Mouse (Mus musculus) hindbrain, embryonic 13.5 days (tissue): ENCODE results near the gene Pik3ap1. TPM values are rescaled to one million over a fixed set of nuclear protein-coding genes. Genes with fewer than 3 reads are reported as not detected.
A peak's percentile ranks its signal among the peaks of the same experiment; 100 is the strongest.

Experiments
- ATAC-seq: fragments of 200-750 bp; cut with Nextera tagmentation; 2 replicates; pipeline ENCODE4 v1.8.0; 2017; ENCODE audit warnings: moderate TSS enrichment; ENCODE audit not compliant: low FRiP score
- H3K27ac ChIP-seq: fragments of 300-500 bp; sonication (generic); 2 replicates; pipeline ENCODE4 v1.5.1; 2015; ENCODE audit warnings: inconsistent platforms, mild to moderate bottlenecking, moderate library complexity
- H3K27me3 ChIP-seq: fragments of 300-500 bp; sonication (generic); 2 replicates; pipeline ENCODE4 v1.6.1; 2015; ENCODE audit warnings: mild to moderate bottlenecking, inconsistent platforms
- H3K36me3 ChIP-seq: fragments of 300-500 bp; sonication (generic); 2 replicates; pipeline ENCODE4 v1.6.1; 2015; ENCODE audit warnings: mild to moderate bottlenecking, inconsistent platforms
- H3K4me1 ChIP-seq: fragments of 300-500 bp; sonication (generic); replicated peaks from 2 replicates; pipeline ENCODE4 v1.6.1; 2015; ENCODE audit warnings: inconsistent platforms
- H3K4me2 ChIP-seq: fragments of 300-500 bp; sonication (generic); 2 replicates; pipeline ENCODE4 v1.6.1; 2015; ENCODE audit warnings: inconsistent platforms, mild to moderate bottlenecking, moderate library complexity
- H3K4me3 ChIP-seq: fragments of 300-500 bp; sonication (generic); 2 replicates; pipeline ENCODE4 v1.5.1; 2015; ENCODE audit warnings: mild to moderate bottlenecking, inconsistent platforms
- H3K9ac ChIP-seq: fragments of 300-500 bp; sonication (generic); 2 replicates; pipeline ENCODE4 v1.6.1; 2015; ENCODE audit warnings: mild to moderate bottlenecking, inconsistent platforms
- H3K9me3 ChIP-seq: fragments of 300-500 bp; sonication (generic); 2 replicates; pipeline ENCODE4 v1.6.1; 2016; ENCODE audit warnings: inconsistent platforms
- WGBS: fragments of 180-500 bp; shearing (Covaris S2); methylation state at CpG from one replicate; pipeline ENCODE4 v1.1.7; 2015; 5-methylcytosine and 5-hydroxymethylcytosine counted together
- polyA plus RNA-seq: library from polyadenylated mRNA; unstranded; fragments of >200 nt; fragmentation: Nextera tagmentation; extraction: Ambion mirVana; gene quantifications from 2 replicates; pipeline ENCODE4 v1.2.1, GENCODE M21; 2015

Pik3ap1 gene
- polyA plus RNA-seq, 1 experiment from 2014 or later: 2.2 TPM

- ATAC-seq: no peak
- Histone ChIP-seq H3K4me3 (no peak overlapping the region), H3K36me3 (no peaks in the 10 kb centered on the region), H3K9ac (no peak overlapping the region), H3K9me3 (no peaks in the 10 kb centered on the region), H3K4me2 (no peak overlapping the region), H3K27ac (no peak overlapping the region), H3K27me3 (no peaks in the 10 kb centered on the region), H3K4me1 (peaks cover 8% of the 10 kb centered on the region; the same call in 1 of the 2 replicates)
- WGBS: 86% methylated on average over 7 of the region's 7 CpGs
Measured at GRCm38 (mm10) chr19:41287224-41287623, 97.7 kb downstream of the Pik3ap1 start.

GRCm38 (mm10) chr19:41284515-41284914, 100.4 kb downstream of the Pik3ap1 start:
- H3K9ac ChIP-seq: no peak overlapping the region
- H3K9me3 ChIP-seq: no peaks in the 10 kb centered on the region
- H3K27me3 ChIP-seq: no peaks in the 10 kb centered on the region
- no peak for ATAC-seq
- no peak overlapping the region for H3K4me2 ChIP-seq
- no peak overlapping the region for H3K4me3 ChIP-seq
- H3K4me1 ChIP-seq: peaks cover 8% of the 10 kb centered on the region; the same call in 1 of the 2 replicates
- H3K27ac ChIP-seq: peak overlapping the region; percentile 12; the same call in 1 of the 2 replicates
- no peaks in the 10 kb centered on the region for H3K36me3 ChIP-seq
- 59% methylated on average over 6 of the region's 6 CpGs for WGBS

DNA sequence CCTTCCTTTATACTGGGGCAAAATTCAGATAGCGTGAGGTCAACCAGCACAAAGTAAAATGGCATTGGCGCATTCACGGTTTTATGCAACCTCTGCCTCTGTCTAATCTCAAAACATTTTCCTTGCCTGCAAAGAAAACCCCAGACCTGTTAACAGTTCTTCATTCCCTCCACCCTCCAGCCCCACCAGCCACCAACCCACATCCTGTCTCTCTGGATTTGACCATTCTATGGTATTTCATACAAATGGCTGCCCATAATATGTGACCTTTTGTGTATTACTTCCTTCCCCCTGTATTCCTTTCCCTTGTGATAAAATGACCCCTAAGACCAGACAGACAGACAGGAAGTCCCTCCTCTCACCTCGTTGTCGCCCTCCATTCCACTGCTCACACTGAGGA, 102.2 kb downstream of the Pik3ap1 start:
- WGBS: 85% methylated on average over 5 of the region's 5 CpGs
- no peak for ATAC-seq
- H3K9me3 ChIP-seq: no peaks in the 10 kb centered on the region
- H3K27ac ChIP-seq: no peak overlapping the region
- H3K4me2 ChIP-seq: no peak overlapping the region
- peaks cover 8% of the 10 kb centered on the region; the same call in 1 of the 2 replicates for H3K4me1 ChIP-seq
- H3K27me3 ChIP-seq: no peaks in the 10 kb centered on the region
- H3K36me3 ChIP-seq: no peaks in the 10 kb centered on the region
- no peak overlapping the region for H3K4me3 ChIP-seq
- no peak overlapping the region for H3K9ac ChIP-seq

- H3K4me3 ChIP-seq: no peak overlapping the region
- H3K36me3 ChIP-seq: no peaks in the 10 kb centered on the region
- no peaks in the 10 kb centered on the region for H3K9me3 ChIP-seq
- peaks cover 8% of the 10 kb centered on the region; the same call in 1 of the 2 replicates for H3K4me1 ChIP-seq
- ATAC-seq: no peak
- no peak overlapping the region for H3K4me2 ChIP-seq
- H3K27ac ChIP-seq: no peak overlapping the region
- no peaks in the 10 kb centered on the region for H3K27me3 ChIP-seq
- H3K9ac ChIP-seq: no peak overlapping the region
- 94% methylated on average over 4 of the region's 4 CpGs for WGBS
Measured at GRCm38 (mm10) chr19:41282216-41282615, 102.7 kb downstream of the Pik3ap1 start.

- WGBS: 74% methylated on average over 8 of the region's 8 CpGs
- H3K4me3 ChIP-seq: no peak overlapping the region
- no peak overlapping the region for H3K27ac ChIP-seq
- no peak overlapping the region for H3K9ac ChIP-seq
- no peak overlapping the region for H3K4me2 ChIP-seq
- H3K27me3 ChIP-seq: no peaks in the 10 kb centered on the region
- ATAC-seq: no peak
- peaks cover 8% of the 10 kb centered on the region; the same call in 1 of the 2 replicates for H3K4me1 ChIP-seq
- H3K36me3 ChIP-seq: no peaks in the 10 kb centered on the region
- no peaks in the 10 kb centered on the region for H3K9me3 ChIP-seq
Measured at GRCm38 (mm10) chr19:41279724-41280244, 105.1 kb downstream of the Pik3ap1 start.

GRCm38 (mm10) chr19:41278606-41279005, 106.3 kb downstream of the Pik3ap1 start:
- Histone ChIP-seq H3K27me3 (no peaks in the 10 kb centered on the region), H3K36me3 (no peaks in the 10 kb centered on the region), H3K9ac (no peak overlapping the region), H3K4me2 (no peak overlapping the region), H3K4me1 (no peaks in the 10 kb centered on the region), H3K27ac (no peak overlapping the region), H3K9me3 (no peaks in the 10 kb centered on the region), H3K4me3 (no peak overlapping the region)
- 86% methylated on average over 7 of the region's 7 CpGs for WGBS
- no peak for ATAC-seq

DNA sequence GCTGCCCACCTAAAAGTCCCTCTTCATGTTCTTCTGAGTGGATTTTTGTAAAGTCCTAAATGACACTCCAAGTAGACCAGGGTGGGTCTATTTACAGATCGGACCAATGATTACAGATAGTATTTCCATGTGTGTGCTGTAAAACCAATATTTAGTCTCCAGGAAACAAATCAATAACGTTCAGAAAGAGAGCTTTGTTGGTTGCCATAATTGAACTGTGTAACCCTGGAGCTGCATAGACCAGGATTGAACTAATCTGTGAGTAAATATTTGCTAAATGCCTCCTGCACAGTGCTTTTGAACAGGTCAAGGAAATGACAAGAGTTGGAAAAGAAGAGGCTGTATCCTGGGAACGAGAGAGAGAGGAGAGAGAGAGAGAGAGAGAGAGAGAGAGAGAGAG, 109.3 kb downstream of the Pik3ap1 start:
- Histone ChIP-seq H3K27me3 (no peaks in the 10 kb centered on the region), H3K4me2 (no peak overlapping the region), H3K4me1 (no peaks in the 10 kb centered on the region), H3K36me3 (no peaks in the 10 kb centered on the region), H3K9ac (no peak overlapping the region), H3K4me3 (no peak overlapping the region), H3K27ac (no peak overlapping the region), H3K9me3 (no peaks in the 10 kb centered on the region)
- 58% methylated on average over 3 of the region's 3 CpGs for WGBS
- no peak for ATAC-seq

- ATAC-seq: no peak
- Histone ChIP-seq H3K9me3 (no peaks in the 10 kb centered on the region), H3K4me3 (no peak overlapping the region), H3K27me3 (0 out of 2 replicates have a peak, but pooled peaks cover 4% of the 10 kb centered on the region), H3K36me3 (no peaks in the 10 kb centered on the region), H3K27ac (no peak overlapping the region), H3K4me1 (no peaks in the 10 kb centered on the region), H3K4me2 (no peak overlapping the region), H3K9ac (no peak overlapping the region)
- WGBS: 72% methylated on average over 7 of the region's 7 CpGs
Measured at GRCm38 (mm10) chr19:41270906-41271305, 114.0 kb downstream of the Pik3ap1 start.

DNA sequence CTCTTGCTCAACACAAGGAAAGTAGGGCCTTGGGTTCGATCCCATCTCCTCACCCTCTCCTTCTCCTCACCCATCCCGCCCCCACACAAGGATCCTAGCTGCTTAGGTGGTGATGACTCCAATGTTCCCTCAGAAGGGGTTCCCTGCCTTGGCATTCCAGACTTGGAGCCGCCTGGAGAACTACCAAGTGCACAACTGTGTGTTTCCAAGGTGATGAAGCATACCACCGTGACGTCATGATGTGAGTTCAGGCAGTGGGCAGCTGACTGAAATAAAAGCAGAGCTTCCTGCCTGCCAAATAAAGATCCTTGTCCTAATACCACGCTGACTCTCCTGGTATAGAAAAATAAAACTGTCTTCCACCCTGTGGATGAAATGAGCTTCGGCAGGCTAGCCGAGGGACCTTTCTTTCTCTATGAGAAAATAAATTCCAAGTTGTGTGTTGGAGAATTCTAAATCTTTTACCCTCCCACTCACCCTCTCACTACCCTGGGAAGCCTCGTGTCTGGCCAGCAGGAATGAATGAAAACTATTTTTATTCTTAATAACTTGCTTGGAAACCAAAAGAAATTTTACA, 114.7 kb downstream of the Pik3ap1 start:
- no peak overlapping the region for H3K4me2 ChIP-seq
- no peak overlapping the region for H3K27ac ChIP-seq
- no peaks in the 10 kb centered on the region for H3K36me3 ChIP-seq
- no peak overlapping the region for H3K9ac ChIP-seq
- no peaks in the 10 kb centered on the region for H3K4me1 ChIP-seq
- H3K9me3 ChIP-seq: no peaks in the 10 kb centered on the region
- H3K4me3 ChIP-seq: no peak overlapping the region
- H3K27me3 ChIP-seq: 0 out of 2 replicates have a peak, but pooled peaks cover 4% of the 10 kb centered on the region
- WGBS: 62% methylated on average over 9 of the region's 9 CpGs
- no peak for ATAC-seq

- WGBS: 57% methylated on average over 8 of the region's 8 CpGs
Measured at GRCm38 (mm10) chr19:41266251-41266901, 118.5 kb downstream of the Pik3ap1 start.

GRCm38 (mm10) chr19:41264331-41264799, 120.5 kb downstream of the Pik3ap1 start:
- peak; percentile 9; the same call in 1 of the 2 replicates for ATAC-seq
- Histone ChIP-seq H3K27ac (peak overlapping the region; percentile 98), H3K4me1 (peaks cover 38% of the 10 kb centered on the region), H3K4me2 (peak overlapping the region; percentile 77), H3K9ac (peak overlapping the region; percentile 96), H3K27me3 (0 out of 2 replicates have a peak, but pooled peaks cover 4% of the 10 kb centered on the region), H3K4me3 (peak overlapping the region; percentile 92), H3K36me3 (no peaks in the 10 kb centered on the region), H3K9me3 (no peaks in the 10 kb centered on the region)
- 44% methylated on average over 13 of the region's 13 CpGs for WGBS

More at GRCm38 (mm10) chr19:41266251-41266901, 118.5 kb downstream of the Pik3ap1 start:
- peaks cover 20% of the 10 kb centered on the region for H3K4me1 ChIP-seq
- H3K36me3 ChIP-seq: no peaks in the 10 kb centered on the region
- H3K4me3 ChIP-seq: no peak overlapping the region
- H3K4me2 ChIP-seq: no peak overlapping the region
- H3K9ac ChIP-seq: no peak overlapping the region
- H3K9me3 ChIP-seq: no peaks in the 10 kb centered on the region
- no peak for ATAC-seq
- H3K27ac ChIP-seq: no peak overlapping the region
- H3K27me3 ChIP-seq: 0 out of 2 replicates have a peak, but pooled peaks cover 4% of the 10 kb centered on the region

GRCm38 (mm10) chr19:41263630-41264295, 121.1 kb downstream of the Pik3ap1 start, which contains the start of gene Tm9sf3:
Gene Tm9sf3, minus strand, starts transcription at chr19:41263997.
- ATAC-seq: peak; percentile 95
- WGBS: under 1% methylated on average over 93 of the region's 98 CpGs
- no peaks in the 10 kb centered on the region for H3K36me3 ChIP-seq
- 0 out of 2 replicates have a peak, but pooled peaks cover 4% of the 10 kb centered on the region for H3K27me3 ChIP-seq
- no peaks in the 10 kb centered on the region for H3K9me3 ChIP-seq
- peak within 1 kb of the TSS; percentile 98 for H3K27ac ChIP-seq
- peak within 1 kb of the TSS; percentile 92 for H3K4me3 ChIP-seq
- peaks cover 41% of the 10 kb centered on the region for H3K4me1 ChIP-seq
- peak within 1 kb of the TSS; percentile 96 for H3K9ac ChIP-seq
- peak within 1 kb of the TSS; percentile 77 for H3K4me2 ChIP-seq
